Mouse (Mus musculus) hindbrain, embryonic 11.5 days (tissue): ENCODE results near the gene Gdf1. TPM values are rescaled to one million over a fixed set of nuclear protein-coding genes. Genes with fewer than 3 reads are reported as not detected.

ENCODE experiments used
- ATAC-seq: fragments of 200-750 bp; cut with Nextera tagmentation; 2 replicates; pipeline ENCODE4 v1.8.0; 2017; ENCODE audit warnings: mild to moderate bottlenecking, moderate TSS enrichment, moderate library complexity; ENCODE audit not compliant: low FRiP score
- DNase-seq: peaks from one replicate; pipeline ENCODE4 v3.0.0-alpha.2; 2015; ENCODE audit warnings: low spot score
- H3K27ac ChIP-seq: fragments of 300-500 bp; sonication (generic); 2 replicates; pipeline ENCODE4 v1.5.1; 2014; ENCODE audit warnings: mild to moderate bottlenecking, low read depth, low read length
- H3K27me3 ChIP-seq: fragments of 300-500 bp; sonication (generic); 2 replicates; pipeline ENCODE4 v1.6.1; 2014; ENCODE audit warnings: mild to moderate bottlenecking, low read length, moderate library complexity, mixed read lengths; ENCODE audit not compliant: control insufficient read depth, insufficient read depth
- H3K36me3 ChIP-seq: fragments of 300-500 bp; sonication (generic); 2 replicates; pipeline ENCODE4 v1.6.1; 2014; ENCODE audit warnings: mild to moderate bottlenecking, low read length, moderate library complexity, mixed read lengths; ENCODE audit not compliant: control insufficient read depth, insufficient read depth
- H3K4me1 ChIP-seq: fragments of 300-500 bp; sonication (generic); replicated peaks from 2 replicates; pipeline ENCODE4 v1.6.1; 2014; ENCODE audit warnings: low read length, mixed read lengths; ENCODE audit not compliant: control insufficient read depth, insufficient read depth
- H3K4me2 ChIP-seq: fragments of 300-500 bp; sonication (generic); replicated peaks from 2 replicates; pipeline ENCODE4 v1.6.1; 2014; ENCODE audit warnings: mild to moderate bottlenecking, low read depth, low read length
- H3K4me3 ChIP-seq: fragments of 300-500 bp; sonication (generic); 2 replicates; pipeline ENCODE4 v1.5.1; 2014; ENCODE audit warnings: low read depth, low read length
- H3K9ac ChIP-seq: fragments of 300-500 bp; sonication (generic); 2 replicates; pipeline ENCODE4 v1.6.1; 2014; ENCODE audit warnings: low read depth, low read length
- H3K9me3 ChIP-seq: fragments of 300-500 bp; sonication (generic); 2 replicates; pipeline ENCODE4 v1.6.1; 2016; ENCODE audit warnings: low read length; ENCODE audit not compliant: control insufficient read depth
- WGBS: fragments of 180-500 bp; shearing (Covaris S2); extraction: QIAGEN DNeasy Blood & Tissue Kit; methylation state at CpG from one replicate; pipeline ENCODE4 v1.1.7; 2014; 5-methylcytosine and 5-hydroxymethylcytosine counted together
- polyA plus RNA-seq: library from polyadenylated mRNA; unstranded; fragments of >200 nt; fragmentation: Nextera tagmentation; extraction: Ambion mirVana; gene quantifications from 2 replicates; pipeline ENCODE4 v1.2.1, GENCODE M21; 2014

Gene Gdf1
- polyA plus RNA-seq, 1 experiment from 2014 or later, result 1.3 TPM

- DNase-seq (no peak), ATAC-seq (no peak)
- Histone ChIP-seq H3K4me1 (no peaks in the 10 kb centered on the region), H3K4me3 (no peak overlapping the region), H3K36me3 (no peaks in the 10 kb centered on the region), H3K9me3 (no peaks in the 10 kb centered on the region), H3K27me3 (peaks cover 40% of the 10 kb centered on the region), H3K4me2 (no peak overlapping the region), H3K9ac (no peak overlapping the region), H3K27ac (no peak overlapping the region)
- WGBS, result 88% methylated on average over 12 of the region's 12 CpGs
Observed at GRCm38 (mm10) chr8:70380069-70380468, 50.5 kb downstream of the Gdf1 start.

Other genes with a start within 250 kb of the Gdf1 start
- 0.22 TPM in 1 of 2 replicates, not detected in the other for gene Hapln4, start 246.4 kb upstream of the Gdf1 start, polyA plus RNA-seq
- gene Ncan, start 208.9 kb upstream of the Gdf1 start, polyA plus RNA-seq, result 71.3 and 74.5 TPM in 2 replicates
- 16.7 and 19.2 TPM in 2 replicates for gene Nr2c2ap, start 198.5 kb upstream of the Gdf1 start, polyA plus RNA-seq
- gene Rfxank, start 190.7 kb upstream of the Gdf1 start, polyA plus RNA-seq, result 10.9 and 14.6 TPM in 2 replicates
- gene Borcs8, start 190.3 kb upstream of the Gdf1 start, polyA plus RNA-seq, result 48.4 and 49.0 TPM in 2 replicates
- gene Mef2b, start 190.1 kb upstream of the Gdf1 start, polyA plus RNA-seq, result 0.28 and 0.32 TPM in 2 replicates
- gene Tmem161a, start 157.5 kb upstream of the Gdf1 start, polyA plus RNA-seq, result 22.3 and 24.3 TPM in 2 replicates
- 1.5 and 2.0 TPM in 2 replicates for gene Slc25a42, start 117.5 kb upstream of the Gdf1 start, polyA plus RNA-seq
- 46.5 and 46.8 TPM in 2 replicates for gene Sugp2, start 95.6 kb upstream of the Gdf1 start, polyA plus RNA-seq
- gene Armc6, start 95.4 kb upstream of the Gdf1 start, polyA plus RNA-seq, result 34.0 and 37.5 TPM in 2 replicates
- gene Homer3, start 47.0 kb upstream of the Gdf1 start, polyA plus RNA-seq, result 50.4 and 51.6 TPM in 2 replicates
- 43.3 and 50.1 TPM in 2 replicates for gene Ddx49, start 27.3 kb upstream of the Gdf1 start, polyA plus RNA-seq
- 268 and 278 TPM in 2 replicates for gene Cope, start 27.3 kb upstream of the Gdf1 start, polyA plus RNA-seq
- gene Cers1, start 14.0 kb upstream of the Gdf1 start, polyA plus RNA-seq, result 5.7 and 6.2 TPM in 2 replicates
- gene Upf1, start 23.5 kb downstream of the Gdf1 start, polyA plus RNA-seq, result 21.4 TPM in 2 replicates
- 0.08 and 0.11 TPM in 2 replicates for gene Comp, start 43.7 kb downstream of the Gdf1 start, polyA plus RNA-seq
- 13.6 and 14.2 TPM in 2 replicates for gene Crtc1, start 109.8 kb downstream of the Gdf1 start, polyA plus RNA-seq
- gene Klhl26, start 147.2 kb downstream of the Gdf1 start, polyA plus RNA-seq, result 11.1 and 12.8 TPM in 2 replicates
- 15.6 and 19.6 TPM in 2 replicates for gene Tmem59l, start 157.5 kb downstream of the Gdf1 start, polyA plus RNA-seq
- gene Crlf1, start 163.3 kb downstream of the Gdf1 start, polyA plus RNA-seq, result 2.4 and 6.6 TPM in 2 replicates
- 129 and 136 TPM in 2 replicates for gene Rex1bd, start 176.9 kb downstream of the Gdf1 start, polyA plus RNA-seq
- gene Uba52, start 181.0 kb downstream of the Gdf1 start, polyA plus RNA-seq, result 814 and 839 TPM in 2 replicates
- 226 and 243 TPM in 2 replicates for gene Fkbp8, start 197.9 kb downstream of the Gdf1 start, polyA plus RNA-seq
- gene Kxd1, start 198.1 kb downstream of the Gdf1 start, polyA plus RNA-seq, result 48.3 and 52.6 TPM in 2 replicates
- gene Ell, start 209.6 kb downstream of the Gdf1 start, polyA plus RNA-seq, result 15.4 and 16.5 TPM in 2 replicates